Mouse (Mus musculus) MEL (cell line): Measurements from ENCODE around the gene Mbnl1. TPM values are rescaled to one million over a fixed set of nuclear protein-coding genes. Genes with fewer than 3 reads are reported as not detected.
A peak's percentile ranks its signal among the peaks of the same experiment; 100 is the strongest.

Experiments used
- DNase-seq: peaks from one replicate; pipeline ENCODE4 v3.0.0; 2011; ENCODE audit warnings: low read depth, low spot score
- H3K27ac ChIP-seq: 2 replicates; pipeline ENCODE4 v1.5.1; 2012; ENCODE audit warnings: low read depth, mild to moderate bottlenecking, control low read depth, low read length, moderate library complexity; ENCODE audit not compliant: control insufficient read depth
- H3K27me3 ChIP-seq, 2 experiments: fragments of 150-350 bp in 1 of 2; sonication (generic) in 1 of 2; 2 replicates each; pipeline ENCODE4 v1.6.1; 2012; ENCODE audit warnings: low read length in 2 of 2, mild to moderate bottlenecking in 2 of 2, improper control_type of control experiment in 1 of 2, moderate library complexity in 1 of 2; ENCODE audit not compliant: insufficient read depth in 2 of 2, control insufficient read depth in 1 of 2
- H3K36me3 ChIP-seq, 2 experiments: 2 replicates each; pipeline ENCODE4 v1.6.1; 2012 to 2014; ENCODE audit warnings: low read length in 2 of 2, improper control_type of control experiment in 1 of 2, inconsistent platforms in 1 of 2, mild to moderate bottlenecking in 1 of 2; ENCODE audit not compliant: insufficient read depth in 2 of 2, control insufficient read depth in 1 of 2
- H3K4me1 ChIP-seq, 2 experiments: fragments of 150-350 bp in 1 of 2; sonication (generic) in 1 of 2; 2 replicates each; pipeline ENCODE4 v1.6.1; 2012; ENCODE audit warnings: low read length in 2 of 2, improper control_type of control experiment in 1 of 2, mild to moderate bottlenecking in 1 of 2; ENCODE audit not compliant: insufficient read depth in 2 of 2, control insufficient read depth in 1 of 2
- H3K4me3 ChIP-seq, 2 experiments: fragments of 150-350 bp in 1 of 2; sonication (generic) in 1 of 2; 2 replicates each; pipeline ENCODE4 v1.5.1; 2012; ENCODE audit warnings: low read depth in 2 of 2, low read length in 2 of 2, mild to moderate bottlenecking in 2 of 2, moderate library complexity in 2 of 2, control low read depth in 1 of 2, improper control_type of control experiment in 1 of 2; ENCODE audit not compliant: control insufficient read depth in 1 of 2, insufficient read depth in 1 of 2
- H3K79me2 ChIP-seq: 2 replicates; pipeline ENCODE4 v1.6.1; 2012; ENCODE audit warnings: mild to moderate bottlenecking, low read length, moderate library complexity; ENCODE audit not compliant: control insufficient read depth, poor library complexity, insufficient read depth
- H3K9ac ChIP-seq: 2 replicates; pipeline ENCODE4 v1.6.1; 2012; ENCODE audit warnings: low read depth, mild to moderate bottlenecking, control low read depth, low read length, moderate library complexity; ENCODE audit not compliant: control insufficient read depth, poor library complexity, severe bottlenecking
- H3K9me3 ChIP-seq: fragments of 150-350 bp; sonication (generic); replicated peaks from 2 replicates; pipeline ENCODE4 v1.6.1; 2012; ENCODE audit warnings: mild to moderate bottlenecking, low read length, improper control_type of control experiment, moderate library complexity; ENCODE audit not compliant: insufficient read depth
- ELF1 ChIP-seq: IDR thresholded peaks from 2 replicates; pipeline ENCODE4 v1.6.1; 2014; ENCODE audit warnings: low read depth, mild to moderate bottlenecking, inconsistent platforms, low read length, improper control_type of control experiment, moderate library complexity
- EP300 ChIP-seq, 2 experiments: IDR thresholded peaks; 2 replicates each; pipeline ENCODE4 v1.6.1; 2011; ENCODE audit warnings: improper control_type of control experiment in 2 of 2, low read length in 2 of 2, low read depth in 1 of 2, mild to moderate bottlenecking in 1 of 2
- ETS1 ChIP-seq: IDR thresholded peaks from 2 replicates; pipeline ENCODE4 v1.6.1; 2012; ENCODE audit warnings: low read depth, mild to moderate bottlenecking, inconsistent platforms, low read length, improper control_type of control experiment, moderate library complexity
- MXI1 ChIP-seq: IDR thresholded peaks from 2 replicates; pipeline ENCODE4 v1.6.1; 2011; ENCODE audit warnings: mild to moderate bottlenecking, low read depth, low read length, improper control_type of control experiment
- NRF1 ChIP-seq: IDR thresholded peaks from 2 replicates; pipeline ENCODE4 v1.6.1; 2014; ENCODE audit warnings: low read depth, mild to moderate bottlenecking, inconsistent platforms, low read length, improper control_type of control experiment, moderate library complexity; ENCODE audit not compliant: poor library complexity, insufficient read depth, severe bottlenecking
- POLR2A ChIP-seq, 2 experiments: IDR thresholded peaks; 2 replicates each; pipeline ENCODE4 v1.6.1; 2011 to 2012; ENCODE audit warnings: low read length in 2 of 2, mild to moderate bottlenecking in 2 of 2, control low read depth in 1 of 2, improper control_type of control experiment in 1 of 2, low read depth in 1 of 2, moderate library complexity in 1 of 2; ENCODE audit not compliant: control insufficient read depth in 1 of 2, insufficient read depth in 1 of 2, poor library complexity in 1 of 2
- SIN3A ChIP-seq: IDR thresholded peaks from 2 replicates; pipeline ENCODE4 v1.6.1; 2012; ENCODE audit warnings: low read length, improper control_type of control experiment, inconsistent platforms
- UBTF ChIP-seq: IDR thresholded peaks from 2 replicates; pipeline ENCODE4 v1.6.1; 2012; ENCODE audit warnings: low read depth, mild to moderate bottlenecking, inconsistent platforms, low read length, improper control_type of control experiment, moderate library complexity, borderline replicate concordance; ENCODE audit not compliant: insufficient read depth
- USF2 ChIP-seq, 2 experiments: IDR thresholded peaks; 2 replicates each; pipeline ENCODE4 v1.6.1; 2011 to 2012; ENCODE audit warnings: improper control_type of control experiment in 2 of 2, low read length in 2 of 2, borderline replicate concordance in 1 of 2, inconsistent platforms in 1 of 2, low read depth in 1 of 2, mild to moderate bottlenecking in 1 of 2; ENCODE audit not compliant: insufficient read depth in 1 of 2
- ZC3H11A ChIP-seq: IDR thresholded peaks from 2 replicates; pipeline ENCODE4 v1.6.1; 2012; ENCODE audit warnings: low read depth, mild to moderate bottlenecking, inconsistent platforms, low read length, improper control_type of control experiment
- ZNF384 ChIP-seq: IDR thresholded peaks from 2 replicates; pipeline ENCODE4 v1.6.1; 2012; ENCODE audit warnings: low read depth, mild to moderate bottlenecking, inconsistent platforms, low read length, improper control_type of control experiment
- polyA plus RNA-seq, 2 experiments: library from polyadenylated mRNA; stranded (reverse) in 1 of 2; unstranded in 1 of 2; fragments of >175 nt in 1 of 2; fragments of >200 nt in 1 of 2; gene quantifications; 2 replicates each; pipeline versions ENCODE4 v1.2.1 to v1.2.4; 2012; ENCODE audit warnings: low replicate concordance in 2 of 2, low read depth in 1 of 2; ENCODE audit not compliant: insufficient read length in 2 of 2, insufficient read depth in 1 of 2, missing spikeins in 1 of 2
- total RNA-seq: library from RNA; depleted of rRNA; stranded (reverse); fragments of 300-350 nt; gene quantifications from 2 replicates; pipeline ENCODE4 v1.2.3, GENCODE M21; 2012

Mbnl1 gene
- total and polyA plus RNA-seq, 3 experiments: 250 to 371 (median 341) TPM

DNA sequence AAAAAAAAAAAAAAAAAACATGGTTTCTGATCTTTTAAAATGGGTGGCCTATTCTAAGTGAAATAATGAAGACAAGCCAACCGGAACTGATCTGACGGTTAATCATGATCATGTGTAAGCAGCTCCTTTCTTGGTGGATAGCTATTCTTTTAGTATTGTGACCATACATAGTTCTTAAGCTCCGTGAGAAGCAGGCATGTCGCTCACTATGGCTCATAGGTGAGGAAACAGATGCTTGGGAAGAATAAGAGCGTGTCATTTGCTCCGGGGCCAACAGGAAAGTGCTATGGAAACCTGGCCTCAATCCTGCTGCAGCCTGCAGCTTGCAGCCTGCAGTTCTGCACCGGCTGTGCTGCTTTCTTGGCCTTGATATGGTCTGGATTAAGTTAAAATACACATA is 40.7 kb downstream of the Mbnl1 start:
- H3K36me3 ChIP-seq: peaks cover 45 to 64% of the 10 kb centered on the region in 2 experiments
- H3K9ac ChIP-seq: no peak overlapping the region
- no peaks in the 10 kb centered on the region for H3K27me3 ChIP-seq
- no peak overlapping the region for H3K27ac ChIP-seq
- peaks cover 17 to 39% of the 10 kb centered on the region in 2 experiments for H3K4me1 ChIP-seq
- TF ChIP-seq SIN3A (no peak), MXI1 (no peak), UBTF (no peak), ZC3H11A (no peak), EP300 (IDR thresholded peaks at IDR 0.05; ENCODE audit: low read depth in 1 of 2, low read length in 2 of 2) (no peak), ZNF384 (peak; percentile 58), ELF1 (no peak)
- H3K79me2 ChIP-seq: peaks cover 74% of the 10 kb centered on the region
- no peaks in the 10 kb centered on the region for H3K9me3 ChIP-seq
- DNase-seq: peak; percentile 16
- H3K4me3 ChIP-seq: no peak overlapping the region

DNA sequence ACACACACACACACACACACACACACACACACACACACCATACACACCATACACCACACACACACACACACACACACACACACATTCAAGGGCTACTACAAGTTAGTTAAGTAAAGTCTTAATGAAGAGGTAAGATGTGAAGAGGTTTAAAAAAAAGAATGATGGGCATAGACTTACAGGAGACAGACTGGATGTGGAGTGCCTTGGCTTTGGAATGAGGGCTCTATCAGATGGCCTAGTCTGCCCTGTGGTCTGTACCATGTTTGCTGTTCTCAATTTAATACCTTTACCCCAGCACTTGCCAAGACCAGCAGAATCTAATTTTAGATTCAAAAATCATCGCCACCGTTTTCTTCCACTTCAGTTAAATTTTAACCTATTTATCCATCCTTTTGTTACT is 41.1 kb downstream of the Mbnl1 start:
- Histone ChIP-seq H3K9ac (no peak overlapping the region), H3K79me2 (peaks cover 72% of the 10 kb centered on the region), H3K4me3 (no peak overlapping the region), H3K9me3 (no peaks in the 10 kb centered on the region), H3K4me1 (peaks cover 16 to 39% of the 10 kb centered on the region in 2 experiments), H3K27ac (no peak overlapping the region), H3K27me3 (no peaks in the 10 kb centered on the region), H3K36me3 (peaks cover 43 to 62% of the 10 kb centered on the region in 2 experiments)
- DNase-seq: peak; percentile 15
- TF ChIP-seq USF2 (IDR thresholded peaks at IDR 0.05; ENCODE audit: borderline replicate concordance in 1 of 2, insufficient read depth in 1 of 2, low read depth in 1 of 2, low read length in 2 of 2): 0 out of 4 replicates have a peak, but pooled peaks of 1 of the 2 experiments have one; percentile 17
- TF ChIP-seq ETS1: no peak

DNA sequence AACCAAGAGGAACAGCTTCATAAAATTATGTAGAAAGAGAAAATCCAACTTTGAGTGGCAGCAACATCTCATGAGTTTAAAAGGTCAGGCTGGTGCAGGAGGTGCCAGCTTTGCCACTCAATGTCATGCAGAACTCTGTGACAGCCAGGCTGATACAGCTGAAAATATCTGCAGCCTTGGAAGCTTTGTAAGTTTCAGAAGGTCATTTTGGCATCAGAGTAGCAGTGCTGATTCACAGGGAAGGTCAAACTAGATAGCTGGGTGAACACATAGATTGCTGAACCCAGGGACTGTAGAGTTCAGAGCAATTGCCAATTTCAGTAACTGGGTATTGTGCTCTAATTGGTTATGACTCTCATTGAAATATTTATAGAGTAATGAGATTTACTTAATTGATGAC is 42.8 kb downstream of the Mbnl1 start:
- H3K79me2 ChIP-seq: peaks cover 72% of the 10 kb centered on the region
- H3K27ac ChIP-seq: peak overlapping the region; percentile 19; the same call in 1 of the 2 replicates
- no peaks in the 10 kb centered on the region for H3K27me3 ChIP-seq
- peak; percentile 19 for DNase-seq
- H3K9me3 ChIP-seq: no peaks in the 10 kb centered on the region
- TF ChIP-seq NRF1: no peak
- TF ChIP-seq POLR2A (IDR thresholded peaks at IDR 0.05; ENCODE audit: control insufficient read depth in 1 of 2, insufficient read depth in 1 of 2, low read depth in 1 of 2, low read length in 2 of 2, poor library complexity in 1 of 2): 0 out of 4 replicates have a peak, but pooled peaks of 1 of the 2 experiments have one; percentile 7
- no peak overlapping the region for H3K4me3 ChIP-seq
- H3K9ac ChIP-seq: no peak overlapping the region
- peaks cover 16 to 33% of the 10 kb centered on the region in 2 experiments for H3K4me1 ChIP-seq
- peaks cover 34 to 64% of the 10 kb centered on the region in 2 experiments for H3K36me3 ChIP-seq
